Mouse (Mus musculus) left cerebral cortex, adult 2 months (tissue): Measurements from ENCODE around the gene Ppp1r14b. TPM values are rescaled to one million over a fixed set of nuclear protein-coding genes. Genes with fewer than 3 reads are reported as not detected.

Source experiments
- DNase-seq, 2 experiments: peaks; one replicate each; pipeline ENCODE4 v3.0.0; 2021 to 2022; ENCODE audit warnings: low spot score in 2 of 2, mixed read lengths in 1 of 2; ENCODE audit errors: extremely low spot score in 1 of 2
- H3K27ac ChIP-seq: fragments of 200-600 bp; 2 replicates; pipeline ENCODE4 v1.8.1; 2022
- H3K4me3 ChIP-seq: fragments of 200-600 bp; 2 replicates; pipeline ENCODE4 v1.8.1; 2022
- CTCF ChIP-seq: fragments of 200-600 bp; IDR thresholded peaks from 2 replicates; pipeline ENCODE4 v1.8.1; 2022; ENCODE audit warnings: antibody characterized with exemption, mild to moderate bottlenecking, moderate library complexity
- intact Hi-C: fragments of 180-260 bp; cut with DNase I; formaldehyde crosslinking; loops from one replicate; pipeline ENCODE4 v1.15.1; 2025
- total RNA-seq, 2 experiments: library from RNA; stranded (reverse); gene quantifications; 2 replicates each; pipeline ENCODE4 v1.2.3; 2021

Gene Ppp1r14b
- total RNA-seq, 2 experiments from 2014 or later = 62.4 to 65.6 TPM

DNA sequence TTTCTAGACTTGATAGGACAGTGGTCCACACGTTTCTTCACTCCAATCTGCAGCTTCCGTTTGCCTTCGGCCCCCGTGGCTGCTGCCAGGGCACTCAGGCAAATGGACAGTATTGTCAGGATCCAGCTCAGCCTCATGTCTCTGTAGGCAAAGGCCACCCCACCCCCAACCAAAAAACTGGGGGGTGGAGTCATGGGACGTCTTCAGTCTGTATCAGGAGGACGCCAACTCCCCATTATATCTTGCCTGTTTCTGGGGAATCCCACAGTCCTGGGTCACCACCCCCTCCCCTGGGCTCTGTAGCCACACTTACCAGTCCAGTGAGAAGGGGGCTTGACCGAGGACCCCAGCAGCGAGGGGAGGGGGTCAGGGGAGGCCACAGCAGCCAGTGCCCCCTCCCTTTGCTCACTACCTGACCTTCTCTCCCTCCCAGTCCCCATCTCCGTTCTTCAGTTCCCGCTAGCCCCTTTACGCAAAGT, 4.3 kb downstream of the Ppp1r14b start:
- H3K27ac ChIP-seq = peak overlapping the region; percentile 99
- peak overlapping the region; percentile 91 for H3K4me3 ChIP-seq
- DNase-seq = peak; percentile 43
- intact Hi-C loops = loop anchor here (2.0 to 5.0 kb wide), 2 partner anchors 37 to 56 kb away; partner anchors contain the start of genes Bad and Gpr137
- no peak for TF ChIP-seq CTCF

DNA sequence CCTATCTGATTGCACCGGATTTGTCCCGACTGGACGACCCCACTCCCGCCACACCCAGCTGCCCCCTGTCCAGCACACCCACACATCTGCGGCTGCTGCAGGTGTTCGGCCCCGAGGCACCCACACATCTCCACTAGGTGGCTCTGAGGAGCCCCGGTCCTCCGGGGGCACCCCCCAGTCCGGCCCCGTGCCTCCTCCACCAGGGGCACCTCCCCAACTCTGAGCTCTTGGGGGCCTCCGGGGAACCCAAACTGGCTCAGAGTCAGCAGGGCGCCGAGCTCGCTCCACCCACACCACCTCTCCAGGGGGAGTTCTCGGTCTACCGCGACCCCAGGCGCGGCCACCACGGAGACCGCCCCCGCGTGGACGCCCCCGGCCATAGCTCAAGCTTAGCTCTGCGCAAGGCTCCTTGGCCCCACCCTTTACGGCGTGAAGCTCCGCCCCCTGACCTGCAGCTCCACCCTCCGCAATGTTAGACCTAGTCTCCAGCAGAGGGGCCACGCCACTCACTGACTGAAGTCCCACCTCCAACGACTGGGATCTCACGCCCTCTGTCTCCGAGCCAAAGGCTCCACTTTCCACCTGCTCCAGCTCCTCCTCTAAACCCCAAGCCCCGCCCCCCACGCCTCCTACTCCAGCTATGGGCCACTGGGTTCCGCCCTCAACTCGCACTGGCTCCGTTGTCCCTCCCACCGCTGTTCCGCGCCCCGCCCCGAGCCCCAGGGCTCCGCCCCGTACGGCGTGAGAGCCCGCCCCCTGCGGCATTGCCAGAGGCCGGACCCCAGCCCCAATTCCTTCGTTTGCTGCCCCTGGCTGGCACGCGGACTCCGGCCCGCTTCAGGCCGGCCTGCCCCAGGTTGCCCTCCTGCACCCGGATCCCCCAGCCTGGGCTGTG, 5.0 kb downstream of the Ppp1r14b start:
- TF ChIP-seq CTCF = peak; percentile 66
- peak overlapping the region; percentile 99 for H3K27ac ChIP-seq
- H3K4me3 ChIP-seq = peak overlapping the region; percentile 91
- intact Hi-C loops = loop anchor here (2.0 to 5.0 kb wide), 2 partner anchors 37 to 57 kb away; partner anchors contain the start of genes Bad and Gpr137
- peak; percentile 98 to 100 for DNase-seq

DNA sequence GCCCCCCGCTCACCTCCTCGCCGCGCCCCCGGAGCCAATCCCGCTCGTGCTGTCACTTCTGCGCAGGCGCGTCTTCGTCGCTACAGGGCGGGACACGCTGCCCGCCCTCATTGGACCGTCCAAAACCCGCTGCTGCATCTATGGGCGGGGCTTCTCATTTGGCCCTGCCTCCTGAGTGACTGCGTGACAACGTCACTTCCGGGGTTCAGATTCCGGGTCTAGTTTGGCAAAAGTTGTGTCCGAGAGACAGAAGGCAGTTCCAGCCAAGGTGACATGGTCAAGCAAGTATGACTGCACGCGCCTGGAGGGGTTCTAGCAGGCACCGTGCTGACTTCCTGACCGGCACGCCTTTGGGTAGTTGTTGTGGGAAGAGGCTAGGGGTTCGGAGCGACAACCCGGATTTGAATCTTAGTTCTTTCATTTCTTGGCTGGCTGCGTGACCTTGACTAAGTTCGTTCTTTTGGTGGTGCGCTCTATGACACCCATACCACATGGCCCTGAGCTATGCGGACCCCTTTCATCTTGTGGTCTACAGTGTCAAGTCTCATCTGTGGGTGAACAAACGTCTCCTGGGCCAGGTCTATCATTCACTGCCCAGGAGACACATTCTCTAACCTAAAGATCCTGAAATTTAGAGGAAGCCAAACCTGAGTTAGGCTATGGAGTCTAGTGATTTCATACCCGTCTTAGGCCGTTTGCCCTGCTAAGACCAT, 5.8 kb downstream of the Ppp1r14b start, which contains the start of gene Fkbp2:
Gene Fkbp2, minus strand, starts transcription at position 121 of the 713 bp plus-strand sequence.
- intact Hi-C loops = no loop called here
- DNase-seq = peak; percentile 97 to 98
- no peak for TF ChIP-seq CTCF
- peak within 1 kb of the TSS; percentile 91 for H3K4me3 ChIP-seq
- peak within 1 kb of the TSS; percentile 99 for H3K27ac ChIP-seq

DNA sequence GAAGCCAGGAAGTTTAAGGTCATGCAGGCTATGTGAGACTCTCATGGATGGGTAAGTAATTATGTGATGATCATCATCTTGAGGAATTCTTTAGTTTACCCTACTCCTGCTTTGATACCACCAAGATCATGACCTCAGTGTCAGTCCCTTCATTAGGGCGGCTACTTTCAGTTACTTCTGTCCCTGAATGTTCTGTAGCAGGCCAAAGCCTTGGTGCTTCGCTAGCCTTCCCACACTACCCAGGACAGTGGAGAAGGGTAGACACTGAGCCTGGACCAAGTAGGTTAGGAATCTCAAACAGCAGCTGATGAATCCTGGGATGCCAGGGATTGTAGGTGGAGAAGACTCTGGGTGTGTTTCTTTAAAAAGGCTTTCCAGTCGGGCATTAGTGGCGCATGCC, 6.7 kb downstream of the Ppp1r14b start:
- intact Hi-C loops = no loop called here
- no peak for TF ChIP-seq CTCF
- Histone ChIP-seq H3K4me3 (no peak overlapping the region), H3K27ac (no peak overlapping the region; the same call in 1 of the 2 replicates)
- DNase-seq = no peak

DNA sequence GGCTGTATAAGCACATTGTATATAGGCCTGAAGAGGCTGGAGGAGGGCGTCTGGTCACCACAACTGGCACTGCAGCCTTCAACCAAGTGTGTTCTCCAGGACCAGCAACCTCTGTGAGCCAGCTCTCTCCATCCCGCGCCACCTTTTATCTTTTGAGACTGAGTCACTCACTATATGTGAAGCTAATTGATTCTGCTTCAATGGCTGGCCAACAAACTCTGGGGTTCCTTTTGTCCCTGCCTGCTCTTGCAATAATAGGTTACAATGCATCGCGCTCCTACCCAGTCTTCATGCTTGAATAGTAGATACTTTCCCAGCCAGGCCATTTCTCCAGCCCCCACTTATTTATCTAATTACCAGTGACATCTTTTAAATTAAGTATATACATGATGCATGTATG, 8.9 kb downstream of the Ppp1r14b start:
- no peak for TF ChIP-seq CTCF
- intact Hi-C loops = no loop called here
- no peak for DNase-seq
- Histone ChIP-seq H3K4me3 (no peak overlapping the region), H3K27ac (no peak overlapping the region)

DNA sequence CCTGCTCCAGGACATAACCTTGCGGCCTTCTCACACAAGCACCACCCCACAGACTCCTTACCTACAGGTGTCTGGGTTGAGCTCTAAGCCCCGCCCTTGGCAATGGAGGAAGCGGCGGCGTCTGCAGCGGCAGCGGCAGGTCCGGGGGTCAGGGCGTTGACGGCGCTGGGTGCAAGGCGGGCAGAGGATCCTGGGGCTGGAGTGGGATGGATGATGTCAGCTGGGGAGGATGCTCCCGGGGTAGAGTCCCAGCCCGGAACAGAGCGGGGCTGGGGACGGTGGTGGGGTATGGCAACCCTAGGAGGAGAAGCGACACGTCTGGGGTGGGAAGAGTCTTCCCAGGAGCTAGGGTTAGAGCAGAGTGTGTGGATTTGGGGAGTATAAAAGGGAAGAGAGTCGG, 10.5 kb downstream of the Ppp1r14b start:
- intact Hi-C loops = no loop called here
- DNase-seq = no peak
- Histone ChIP-seq H3K27ac (no peak overlapping the region), H3K4me3 (no peak overlapping the region)
- no peak for TF ChIP-seq CTCF

DNA sequence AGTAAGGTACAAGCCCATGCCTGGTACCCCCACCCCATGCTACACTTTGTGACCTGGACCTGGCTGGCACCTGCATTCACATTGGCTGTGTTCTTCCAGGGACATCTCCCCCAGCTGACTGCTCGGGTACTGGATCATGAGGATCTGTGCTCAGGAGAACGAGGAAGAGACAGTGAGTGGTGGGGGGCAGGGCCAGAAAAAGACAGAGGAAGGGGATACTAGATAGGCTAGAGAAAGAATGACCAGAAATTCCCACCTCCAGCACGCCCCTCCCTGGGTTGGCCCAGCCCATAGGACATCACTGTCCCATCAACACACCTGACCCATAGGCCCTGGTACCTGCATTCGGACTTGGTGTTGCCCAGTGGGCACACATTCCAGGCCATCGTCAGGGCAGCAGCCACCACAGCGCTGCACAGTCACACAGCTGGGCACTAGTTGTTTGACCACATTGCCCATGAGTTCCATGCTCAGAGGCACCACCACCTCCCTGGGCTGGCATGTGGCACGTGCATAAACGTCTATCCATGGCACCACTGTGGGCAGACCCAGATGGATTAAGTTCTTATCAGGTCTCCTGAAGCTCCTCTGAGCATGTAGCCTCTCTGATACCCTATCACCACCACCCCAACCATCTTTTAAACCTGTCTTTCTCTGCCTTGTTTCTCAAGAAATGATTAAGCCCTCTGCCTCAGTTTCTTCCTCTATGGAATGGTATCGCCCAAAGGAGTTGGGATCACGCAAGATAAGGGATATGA, 11.4 kb downstream of the Ppp1r14b start:
- DNase-seq = no peak
- intact Hi-C loops = no loop called here
- no peak for TF ChIP-seq CTCF
- Histone ChIP-seq H3K27ac (peak overlapping the region; percentile 97), H3K4me3 (peak overlapping the region; percentile 78)

DNA sequence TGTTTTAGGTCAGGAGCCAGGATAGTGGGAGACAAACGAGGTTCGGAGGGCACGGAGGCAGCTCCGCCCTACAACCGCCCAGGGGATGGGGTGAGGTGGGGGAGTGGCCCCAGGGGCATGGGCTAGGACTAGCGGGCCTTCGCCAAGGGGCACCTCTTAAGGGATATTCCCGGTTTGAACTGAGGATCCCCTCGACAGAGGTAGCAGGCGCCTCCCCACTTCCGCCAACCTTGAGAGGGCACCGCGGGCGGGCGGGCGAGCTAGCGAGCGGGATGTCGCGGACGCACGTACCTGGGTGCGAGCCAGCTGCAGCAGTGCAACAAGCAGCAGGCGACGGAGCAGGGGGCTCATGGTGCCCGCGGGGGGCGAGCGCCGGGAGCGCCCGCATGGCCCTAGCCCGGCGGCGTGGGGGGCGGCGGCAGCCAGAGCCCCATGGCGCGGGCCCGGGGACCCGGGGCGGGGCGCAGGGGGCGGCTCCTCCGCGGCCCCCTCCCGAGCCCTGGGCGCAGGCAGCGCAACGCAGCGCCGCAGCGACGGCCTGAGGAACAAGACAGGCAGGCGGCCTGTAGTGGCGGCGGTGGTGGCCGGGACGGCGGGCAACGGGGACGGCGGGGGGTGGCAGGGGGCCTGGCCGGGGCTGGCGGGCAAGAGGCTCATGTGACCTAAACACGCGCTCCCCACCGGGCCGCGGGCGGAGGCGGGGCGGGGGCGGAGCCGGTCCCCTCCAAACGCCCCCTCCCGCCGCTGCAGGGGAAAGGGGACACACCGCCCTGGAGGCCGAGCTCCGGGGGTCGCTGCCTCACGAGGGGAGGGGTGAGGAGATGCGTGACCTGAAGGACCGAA, 12.5 kb downstream of the Ppp1r14b start, which contains the start of gene Vegfb:
Gene Vegfb, minus strand, starts transcription at position 591 of the 843 bp plus-strand sequence.
- DNase-seq = peak; percentile 62 to 65
- peak within 1 kb of the TSS; percentile 78 for H3K4me3 ChIP-seq
- intact Hi-C loops = no loop called here
- H3K27ac ChIP-seq = peak within 1 kb of the TSS; percentile 97
- TF ChIP-seq CTCF = no peak

DNA sequence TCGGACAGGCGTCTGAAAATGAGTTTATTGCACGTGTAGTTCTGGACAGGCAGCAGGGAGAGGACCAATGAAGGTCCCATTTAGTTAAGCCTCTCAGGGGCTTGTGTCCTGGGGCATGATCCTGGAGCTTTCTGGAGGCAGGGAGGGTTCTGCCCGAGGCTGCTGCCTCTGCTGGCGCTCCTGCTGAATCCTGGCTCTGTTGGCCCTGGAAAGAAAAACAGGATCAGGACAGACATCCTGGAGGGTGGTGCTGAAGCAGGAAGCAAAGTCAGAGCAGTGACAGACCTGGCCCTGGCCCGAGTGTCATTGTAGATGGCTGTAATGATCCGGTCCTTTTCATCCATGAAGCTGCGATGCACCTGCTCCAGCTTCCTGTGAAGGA, 13.1 kb downstream of the Ppp1r14b start:
- no peak for DNase-seq
- Histone ChIP-seq H3K4me3 (peak overlapping the region; percentile 78), H3K27ac (peak overlapping the region; percentile 97)
- TF ChIP-seq CTCF = no peak
- intact Hi-C loops = no loop called here

DNA sequence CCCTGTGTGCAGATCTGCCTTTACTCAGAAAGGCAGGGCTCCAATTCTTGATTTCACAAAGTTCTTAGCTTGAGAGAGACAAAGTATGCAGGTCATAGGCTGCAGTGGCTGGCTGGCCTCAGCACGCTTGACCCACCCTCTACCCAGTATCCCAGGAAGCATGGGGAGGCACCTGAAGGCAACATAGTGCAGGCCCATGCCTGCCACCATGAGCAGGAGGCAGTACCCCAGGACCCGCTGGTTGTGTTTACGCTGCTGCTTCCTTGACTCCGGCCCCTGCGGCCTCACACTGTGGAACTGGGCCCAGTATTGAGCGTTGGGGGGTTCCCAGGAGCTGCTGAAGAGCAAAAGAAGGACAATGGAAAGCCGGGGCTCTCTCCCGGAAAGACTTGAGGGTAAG, 14.5 kb downstream of the Ppp1r14b start:
- H3K4me3 ChIP-seq = no peak overlapping the region
- no peak for DNase-seq
- no peak overlapping the region for H3K27ac ChIP-seq
- no peak for TF ChIP-seq CTCF
- intact Hi-C loops = no loop called here
